Mouse (Mus musculus): ENCODE results near the gene Crb3. TPM values are rescaled to one million over a fixed set of nuclear protein-coding genes. Genes with fewer than 3 reads are reported as not detected.

The Crb3 gene
- 197 and 435 TPM in 2 replicates for polyA plus RNA-seq (2012; rRNA removed; ENCODE audit: low replicate concordance)

DNA sequence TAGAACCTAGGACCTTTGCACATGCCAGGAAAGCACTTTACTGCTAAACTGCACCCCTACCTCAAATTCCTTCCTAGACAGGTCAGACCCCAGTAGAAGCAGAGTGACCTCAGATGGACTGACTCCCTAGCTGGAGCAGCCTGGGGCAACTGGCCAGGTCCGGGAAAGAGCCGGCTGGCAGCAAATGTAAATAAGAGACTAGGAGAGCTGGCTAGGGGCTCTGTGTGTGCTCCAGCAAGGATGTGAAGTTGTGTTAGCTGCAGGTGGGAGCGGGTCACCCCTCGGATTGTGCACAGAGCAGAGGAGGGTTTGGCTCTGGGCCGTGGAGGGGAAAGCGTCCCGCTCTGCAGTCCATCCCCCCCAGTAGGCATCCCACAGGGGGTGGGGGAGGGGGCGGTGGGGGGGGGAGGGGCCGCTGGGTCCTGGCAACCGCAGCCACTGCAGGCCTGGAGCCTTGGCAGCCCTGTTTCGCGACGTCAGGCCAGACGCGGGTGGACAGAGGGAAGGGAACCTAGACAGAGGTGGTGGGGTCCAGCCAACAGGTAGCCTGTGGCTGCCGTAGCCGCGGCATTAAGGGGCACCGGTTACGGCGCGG lies at the start of gene Crb3:
Crb3 (plus strand) TSS at position 215 of the 595 bp plus-strand sequence.

DNA sequence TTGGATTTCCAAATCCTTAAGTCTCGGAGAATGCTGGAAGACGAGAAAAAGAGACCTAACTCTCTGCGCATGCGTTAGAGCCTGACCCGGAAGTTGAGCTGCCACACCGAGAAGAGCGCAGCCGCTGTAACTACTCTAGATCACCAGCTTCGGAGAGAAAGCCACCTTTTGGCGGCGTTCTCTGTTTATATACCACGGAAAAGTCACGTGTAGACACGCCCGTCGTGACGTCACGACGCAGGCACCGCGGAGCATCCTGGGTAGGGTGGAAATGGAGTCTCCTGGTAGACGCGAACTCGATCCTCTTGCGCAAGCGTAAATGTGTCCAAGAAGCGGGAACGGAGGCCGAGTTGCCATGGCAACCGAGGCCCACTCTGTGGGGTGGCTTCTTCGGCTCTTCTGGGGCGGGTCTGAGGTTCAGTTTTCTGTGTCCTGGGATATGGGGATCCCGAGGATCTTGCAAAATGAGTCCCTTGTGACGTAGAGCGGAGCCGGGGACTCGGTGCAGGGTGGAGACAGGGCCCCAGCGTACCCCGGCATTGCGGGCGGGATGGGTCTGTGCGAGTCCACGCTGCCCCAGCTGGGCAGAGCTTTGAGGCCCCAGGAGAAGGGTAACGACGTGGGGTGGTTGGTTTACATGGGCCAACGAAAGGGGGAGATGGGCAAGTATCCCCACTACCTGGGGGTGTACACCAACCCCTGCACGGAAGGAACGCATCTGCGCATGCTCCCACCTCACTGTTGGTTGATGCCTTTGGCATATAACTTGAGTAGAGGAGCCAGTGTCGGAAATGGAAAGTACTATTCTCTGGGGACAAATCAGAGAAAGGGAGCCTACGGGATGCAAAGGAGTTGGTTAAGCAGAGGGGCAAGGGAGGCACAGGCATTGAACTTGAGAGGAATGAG lies 47.4 kb upstream of the Crb3 start, which contains the start of the genes Gtf2f1 and Gm17949:
Gtf2f1 (minus strand) TSS at position 53 of the 906 bp plus-strand sequence.
Gm17949 (plus strand) TSS at position 234 of the 906 bp plus-strand sequence.

DNA sequence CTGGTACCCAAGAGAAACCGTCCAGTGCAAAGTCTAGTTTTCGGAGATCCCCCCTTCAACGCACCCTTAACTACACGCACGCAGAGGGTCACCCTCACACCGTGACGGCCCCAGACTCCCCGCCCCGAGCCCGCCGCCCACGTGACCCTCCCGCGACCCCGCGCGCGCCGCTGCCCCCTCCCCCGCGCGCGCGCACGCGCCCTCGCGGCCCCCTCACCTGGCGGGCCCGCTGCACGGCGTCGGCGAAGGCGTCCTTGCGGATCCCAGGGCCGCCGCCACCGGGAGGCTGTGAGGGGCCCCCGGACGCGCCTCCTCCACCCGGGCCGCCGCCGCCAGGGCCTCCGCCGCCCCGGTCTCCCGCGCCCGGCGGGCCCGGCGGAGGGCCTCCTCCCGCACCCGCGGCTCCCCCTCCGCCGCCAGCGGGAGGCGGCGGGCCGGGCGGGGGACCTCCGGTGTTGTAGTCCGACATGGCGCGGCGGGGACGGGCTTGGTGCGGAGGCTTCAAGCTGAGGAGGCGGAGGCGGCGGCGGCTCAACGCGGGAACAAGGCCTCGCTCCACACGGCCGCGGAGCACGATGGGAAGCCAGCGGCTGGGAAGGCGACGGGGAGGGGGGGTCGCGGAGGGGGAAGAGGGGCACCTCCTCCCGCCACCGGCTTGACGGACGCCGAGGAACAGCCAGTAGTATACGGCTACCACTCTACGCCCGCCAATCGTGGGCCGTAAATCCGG lies 27.8 kb upstream of the Crb3 start, which contains the start of gene Khsrp:
Khsrp (minus strand) TSS at position 592 of the 730 bp plus-strand sequence.

DNA sequence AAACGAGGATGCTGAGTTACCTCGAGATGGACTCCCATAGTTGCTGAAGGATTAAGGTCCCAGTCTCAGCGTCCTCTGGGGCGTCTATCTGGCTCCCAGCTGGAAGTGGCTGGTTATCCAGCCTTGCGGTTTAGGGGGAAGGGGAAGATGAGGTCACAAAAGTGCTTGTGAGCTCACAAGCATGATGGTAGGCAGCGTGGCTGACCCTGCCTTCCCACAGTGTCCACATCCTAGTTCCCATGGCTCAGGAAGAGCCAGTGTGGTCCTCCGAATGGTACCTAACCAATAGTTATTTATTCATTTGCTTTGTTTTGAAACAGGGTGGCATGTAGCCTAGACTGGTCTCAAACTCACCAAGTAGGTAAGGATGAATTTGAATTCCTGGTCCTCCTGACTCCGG lies 17.4 kb upstream of the Crb3 start, which contains the start of gene Slc25a41:
Slc25a41 (minus strand) TSS at position 101 of the 400 bp plus-strand sequence.

DNA sequence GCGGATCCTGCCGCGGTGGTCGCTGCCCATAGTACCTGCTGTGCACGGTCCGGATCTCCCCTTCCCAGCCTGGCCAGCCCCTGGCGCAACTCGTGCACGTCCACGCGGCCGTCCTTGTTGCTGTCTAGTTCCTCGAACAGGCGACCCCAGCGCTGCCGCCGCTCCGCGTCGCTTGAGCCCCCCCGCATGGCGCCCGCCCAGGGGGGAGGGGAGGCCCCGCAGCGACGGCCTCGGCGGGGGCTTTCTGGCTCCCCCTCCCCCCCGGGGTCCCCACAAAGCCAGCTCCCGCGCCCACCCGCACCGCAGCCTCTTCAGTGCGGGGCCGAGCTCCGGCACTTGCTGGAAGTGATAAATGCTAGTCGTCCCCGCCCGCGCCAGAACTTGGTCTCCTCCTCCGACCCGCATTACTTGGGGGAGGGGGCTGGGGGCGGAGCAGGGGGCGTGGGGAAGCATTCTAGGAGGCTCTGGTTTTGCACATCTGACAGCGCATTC lies 627 bp downstream of the Crb3 start, which contains the start of gene Slc25a23:
Slc25a23 (minus strand) TSS at position 378 of the 492 bp plus-strand sequence.

DNA sequence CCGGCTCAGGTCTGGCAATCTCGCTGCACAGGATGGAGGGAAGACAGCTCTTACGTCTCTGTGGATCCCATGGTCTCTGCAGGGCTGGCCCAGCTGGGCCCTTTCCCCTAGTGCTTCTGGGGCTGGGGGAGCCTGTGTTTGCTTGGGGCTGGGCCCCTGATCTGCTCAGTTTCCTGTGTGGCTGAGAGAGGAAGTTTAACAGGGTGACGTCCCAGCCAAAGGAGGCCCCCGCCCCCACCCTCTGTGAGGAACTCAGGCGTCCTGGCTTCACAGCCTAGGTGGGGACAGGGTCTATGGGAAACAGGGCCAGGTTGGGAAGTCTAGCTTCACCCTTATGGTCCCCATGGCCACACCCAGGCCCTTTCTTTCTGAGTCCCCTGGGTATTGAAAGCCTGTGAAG lies 19.4 kb downstream of the Crb3 start, which contains the start of gene Dennd1c:
Dennd1c (minus strand) TSS at position 179 of the 400 bp plus-strand sequence.

DNA sequence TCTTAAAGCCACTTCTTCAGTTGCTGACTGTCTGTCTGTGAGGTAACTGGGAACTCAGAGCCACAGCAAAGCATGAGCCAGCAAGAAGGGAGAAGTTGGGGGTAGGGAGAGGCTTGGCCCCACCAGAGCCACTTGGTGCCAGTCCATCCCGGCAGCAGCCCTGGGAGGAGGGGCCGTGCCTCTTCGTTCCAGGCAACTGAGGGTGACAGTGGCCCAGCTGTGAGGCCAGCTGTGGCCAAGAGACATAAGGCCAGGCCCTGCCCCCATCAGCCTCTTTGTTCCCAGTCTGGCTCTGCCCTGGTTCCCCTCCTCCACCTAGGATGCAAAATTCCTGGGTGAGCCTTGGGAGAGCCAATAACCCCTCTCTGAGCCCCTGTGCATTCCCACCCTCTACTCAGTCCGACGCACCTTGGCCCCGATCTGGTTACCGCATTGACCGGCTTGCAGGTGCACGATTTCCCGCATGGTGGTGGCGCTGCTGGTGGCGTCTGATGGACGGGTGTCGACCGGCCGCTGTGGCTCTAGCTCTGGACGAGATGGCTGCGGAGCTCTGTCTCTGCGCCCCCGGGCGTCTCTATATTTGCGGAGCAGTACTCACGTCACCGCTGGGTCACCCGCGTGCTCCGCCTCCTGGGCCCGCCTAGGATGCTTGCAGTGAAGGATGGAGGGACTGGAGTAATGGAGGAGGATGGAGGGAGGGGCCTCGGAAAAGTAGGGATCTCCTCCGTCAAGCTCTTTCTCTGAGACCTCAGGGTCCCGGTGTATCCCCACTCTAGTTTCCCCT lies 28.3 kb downstream of the Crb3 start, which contains the start of gene Tubb4a:
Tubb4a (minus strand) TSS at position 734 of the 784 bp plus-strand sequence.

DNA sequence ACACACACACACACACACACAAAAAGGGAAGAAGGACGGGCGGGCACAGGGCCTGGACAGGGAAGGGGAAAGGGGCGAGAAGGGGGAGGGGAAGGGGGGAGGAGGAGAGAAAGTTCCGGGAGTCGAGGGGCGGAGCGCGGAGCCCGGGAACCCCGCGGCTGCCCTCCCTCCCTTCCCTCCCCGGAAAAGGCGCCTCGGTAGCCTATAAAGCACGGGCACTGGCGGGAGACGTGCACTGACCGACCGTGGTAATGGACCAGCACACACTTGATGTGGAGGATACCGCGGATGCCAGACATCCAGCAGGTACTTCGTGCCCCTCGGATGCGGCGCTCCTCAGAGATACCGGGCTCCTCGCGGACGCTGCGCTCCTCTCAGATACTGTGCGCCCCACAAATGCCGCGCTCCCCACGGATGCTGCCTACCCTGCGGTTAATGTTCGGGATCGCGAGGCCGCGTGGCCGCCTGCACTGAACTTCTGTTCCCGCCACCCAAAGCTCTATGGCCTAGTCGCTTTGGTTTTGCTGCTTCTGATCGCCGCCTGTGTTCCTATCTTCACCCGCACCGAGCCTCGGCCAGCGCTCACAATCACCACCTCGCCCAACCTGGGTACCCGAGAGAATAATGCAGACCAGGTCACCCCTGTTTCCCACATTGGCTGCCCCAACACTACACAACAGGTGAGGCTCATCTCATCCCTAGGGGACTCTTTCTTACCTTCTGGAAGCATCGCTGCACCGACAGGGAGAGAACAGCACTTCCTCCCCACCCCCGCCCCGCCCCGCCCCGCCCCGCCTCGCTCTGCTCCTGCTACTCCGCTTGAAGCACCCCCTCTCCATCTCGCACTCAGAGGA lies 46.5 kb downstream of the Crb3 start, which contains the start of gene Tnfsf9:
Tnfsf9 (plus strand) TSS at position 145 of the 854 bp plus-strand sequence.

Other genes starting within 250 kb of the Crb3 start
- gene Rfx2, start 228.1 kb upstream of the Crb3 start, polyA plus RNA-seq (2012; rRNA removed; ENCODE audit: low replicate concordance) = 6.4 and 8.5 TPM in 2 replicates
- not detected in 2 replicates for gene Acsbg2, start 184.7 kb upstream of the Crb3 start, polyA plus RNA-seq (2012; rRNA removed; ENCODE audit: low replicate concordance)
- 0.04 and 0.06 TPM in 2 replicates for gene 1700061G19Rik, start 183.6 kb upstream of the Crb3 start, polyA plus RNA-seq (2012; rRNA removed; ENCODE audit: low replicate concordance)
- 33.7 and 35.2 TPM in 2 replicates for gene Mllt1, start 123.7 kb upstream of the Crb3 start, polyA plus RNA-seq (2012; rRNA removed; ENCODE audit: low replicate concordance)
- gene Acer1, start 77.0 kb upstream of the Crb3 start, polyA plus RNA-seq (2012; rRNA removed; ENCODE audit: low replicate concordance) = 8.5 and 23.4 TPM in 2 replicates
- 131 and 155 TPM in 2 replicates for gene Clpp, start 68.8 kb upstream of the Crb3 start, polyA plus RNA-seq (2012; rRNA removed; ENCODE audit: low replicate concordance)
- 57.0 and 71.1 TPM in 2 replicates for gene Alkbh7, start 61.8 kb upstream of the Crb3 start, polyA plus RNA-seq (2012; rRNA removed; ENCODE audit: low replicate concordance)
- gene Pspn, start 59.1 kb upstream of the Crb3 start, polyA plus RNA-seq (2012; rRNA removed; ENCODE audit: low replicate concordance) = not detected in 2 replicates
- 30.4 and 34.6 TPM in 2 replicates for gene Gtf2f1, start 47.8 kb upstream of the Crb3 start, polyA plus RNA-seq (2012; rRNA removed; ENCODE audit: low replicate concordance)
- gene Gm17949, start 47.6 kb upstream of the Crb3 start, polyA plus RNA-seq (2012; rRNA removed; ENCODE audit: low replicate concordance) = 0.08 TPM in 1 of 2 replicates, not detected in the other
- gene Khsrp, start 27.6 kb upstream of the Crb3 start, polyA plus RNA-seq (2012; rRNA removed; ENCODE audit: low replicate concordance) = 64.2 and 89.1 TPM in 2 replicates
- not detected in 2 replicates for gene Slc25a41, start 17.5 kb upstream of the Crb3 start, polyA plus RNA-seq (2012; rRNA removed; ENCODE audit: low replicate concordance)
- gene Slc25a23, start 758 bp downstream of the Crb3 start, polyA plus RNA-seq (2012; rRNA removed; ENCODE audit: low replicate concordance) = 9.4 and 27.8 TPM in 2 replicates
- gene Dennd1c, start 19.4 kb downstream of the Crb3 start, polyA plus RNA-seq (2012; rRNA removed; ENCODE audit: low replicate concordance) = 4.4 and 7.5 TPM in 2 replicates
- 2.2 and 4.6 TPM in 2 replicates for gene Tubb4a, start 28.7 kb downstream of the Crb3 start, polyA plus RNA-seq (2012; rRNA removed; ENCODE audit: low replicate concordance)
- 1.7 and 2.6 TPM in 2 replicates for gene Tnfsf9, start 46.2 kb downstream of the Crb3 start, polyA plus RNA-seq (2012; rRNA removed; ENCODE audit: low replicate concordance)
- not detected in 2 replicates for gene Cd70, start 90.7 kb downstream of the Crb3 start, polyA plus RNA-seq (2012; rRNA removed; ENCODE audit: low replicate concordance)
- 0.14 and 0.63 TPM in 2 replicates for gene Tnfsf14, start 135.1 kb downstream of the Crb3 start, polyA plus RNA-seq (2012; rRNA removed; ENCODE audit: low replicate concordance)
- 7.7 and 16.0 TPM in 2 replicates for gene C3, start 169.0 kb downstream of the Crb3 start, polyA plus RNA-seq (2012; rRNA removed; ENCODE audit: low replicate concordance)
- 33.8 and 37.6 TPM in 2 replicates for gene Gpr108, start 189.3 kb downstream of the Crb3 start, polyA plus RNA-seq (2012; rRNA removed; ENCODE audit: low replicate concordance)
- 21.5 and 25.0 TPM in 2 replicates for gene Trip10, start 190.3 kb downstream of the Crb3 start, polyA plus RNA-seq (2012; rRNA removed; ENCODE audit: low replicate concordance)
- 1.3 and 1.6 TPM in 2 replicates for gene Vav1, start 220.0 kb downstream of the Crb3 start, polyA plus RNA-seq (2012; rRNA removed; ENCODE audit: low replicate concordance)

Measured in duodenum, adult 2 months (tissue).